Mouse (Mus musculus): ENCODE data around the gene Mbtps1. TPM values are rescaled to one million over a fixed set of nuclear protein-coding genes. Genes with fewer than 3 reads are reported as not detected.

The Mbtps1 gene
- polyA plus RNA-seq (2021), result 144 TPM

DNA sequence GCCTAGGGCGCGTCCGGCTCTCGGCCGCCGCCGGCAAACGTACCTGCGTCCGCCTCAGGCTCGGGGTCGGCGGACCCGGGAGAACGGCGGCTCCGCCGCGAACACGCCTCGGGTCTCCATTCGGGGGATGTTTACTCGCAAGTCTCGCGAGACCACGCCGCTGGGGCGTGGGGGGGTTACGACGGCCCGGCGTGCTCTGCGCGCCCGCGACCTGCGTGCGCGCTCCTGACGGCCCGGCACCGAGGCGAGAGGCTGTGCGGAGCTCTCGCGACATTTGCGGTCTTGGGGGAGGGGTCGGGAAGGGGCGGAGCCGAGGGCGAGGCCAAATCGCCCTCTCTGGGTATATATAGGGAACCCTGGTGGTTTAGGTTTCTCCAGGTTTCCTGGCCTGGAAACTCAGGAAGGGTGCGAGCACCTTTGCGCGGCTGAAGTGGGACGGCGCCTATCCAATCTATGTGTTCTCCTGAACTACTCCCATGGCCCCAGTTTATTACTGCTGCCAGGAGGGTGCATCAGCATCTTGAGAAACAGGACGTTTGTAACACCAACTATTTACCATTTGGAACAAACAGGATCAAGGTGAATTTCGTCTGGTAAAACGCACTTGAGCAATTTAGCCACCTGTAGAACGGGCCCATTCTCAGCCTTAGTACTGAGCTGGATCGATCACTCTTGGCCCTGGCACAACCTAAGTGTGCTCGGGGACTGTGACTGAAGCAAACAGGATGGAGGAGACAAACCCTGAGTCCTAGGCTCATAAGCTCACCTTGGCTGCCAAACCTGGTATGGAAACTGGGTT lies at the start of gene Mbtps1:
TSS of gene Mbtps1 (minus strand) at position 133 of the 799 bp plus-strand sequence.
- in situ Hi-C loops (cut with MboI; ENCODE audit: low pct_unique_long_range_greater_than_20kb), result no loop called here
- ATAC-seq (peak; percentile 80), DNase-seq (ENCODE audit: low read depth, low spot score) (peak; percentile 79)
- CTCF ChIA-PET, result interaction anchor here (1.1 to 1.2 kb wide), 2 partner anchors 20 to 137 kb away, joined by 3 read pairs; no protein-coding TSS in a partner anchor
- POLR2A ChIA-PET, result interaction anchor here (0.7 to 2.2 kb wide), 2 partner anchors 10 to 51 kb away, joined by 3 to 8 read pairs; no protein-coding TSS in a partner anchor
- H3K27me3 ChIP-seq, result no peaks in the 10 kb centered on the region
- TF ChIP-seq CTCF (IDR thresholded peaks at IDR 0.05), result no peak

DNA sequence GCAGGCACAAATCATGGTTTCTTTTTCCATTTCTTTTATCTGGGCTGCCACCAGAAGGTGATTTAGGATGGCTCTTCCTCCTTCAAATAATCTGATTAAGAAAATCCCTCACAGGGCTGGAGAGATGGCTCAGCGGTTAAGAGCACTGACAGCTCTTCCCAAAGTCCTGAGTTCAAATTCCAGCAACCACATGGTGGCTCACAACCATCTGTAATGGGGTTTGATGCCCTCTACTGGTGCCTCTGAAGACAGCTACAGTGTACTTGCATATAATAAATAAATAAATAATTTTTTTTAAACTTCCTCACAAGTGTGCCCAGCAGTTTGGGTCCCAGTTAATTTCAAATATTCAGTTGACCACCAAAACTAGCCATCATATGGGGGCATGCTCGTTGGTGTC lies 47.7 kb upstream of the Mbtps1 start:
- no peaks in the 10 kb centered on the region for H3K27me3 ChIP-seq
- TF ChIP-seq CTCF (IDR thresholded peaks at IDR 0.05), result no peak
- ChIA-PET POLR2A (no interaction called here), CTCF (interaction anchor here (1.0 to 2.0 kb wide), 7 partner anchors 38 to 193 kb away, joined by 3 to 9 read pairs (median 4); no protein-coding TSS in a partner anchor)
- ATAC-seq, result no peak
- in situ Hi-C loops (cut with MboI; ENCODE audit: low pct_unique_long_range_greater_than_20kb), result loop anchor here (5.0 to 10.0 kb wide), 2 partner anchors 154 to 191 kb away; no protein-coding TSS in a partner anchor
- DNase-seq (ENCODE audit: low read depth, low spot score), result no peak

DNA sequence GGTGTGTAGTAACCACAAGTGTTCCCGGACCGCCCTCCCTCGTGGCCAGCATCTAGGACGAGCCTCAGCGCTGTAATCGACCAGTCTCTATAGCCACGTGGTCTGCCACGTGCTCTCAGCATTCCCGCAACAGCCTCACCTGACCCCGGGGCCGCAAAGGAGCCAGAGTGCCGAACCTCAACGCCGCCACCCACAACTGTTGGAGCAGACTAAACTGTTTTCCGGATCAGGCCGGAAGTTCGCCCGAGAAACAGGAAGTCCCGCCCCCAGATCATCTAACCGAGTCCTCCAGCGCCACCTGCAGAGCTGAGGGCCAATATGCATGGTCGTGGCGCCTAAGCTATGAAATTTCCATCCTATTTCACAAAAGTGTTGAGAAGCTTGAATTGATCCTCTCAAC lies 46.5 kb upstream of the Mbtps1 start, which contains the start of gene Taf1c:
TSS of gene Taf1c (minus strand) at position 227 of the 400 bp plus-strand sequence.
- TF ChIP-seq CTCF (IDR thresholded peaks at IDR 0.05), result no peak
- DNase-seq (ENCODE audit: low read depth, low spot score) (peak; percentile 54), ATAC-seq (peak; percentile 62)
- POLR2A ChIA-PET, result no interaction called here
- no peaks in the 10 kb centered on the region for H3K27me3 ChIP-seq
- in situ Hi-C loops (cut with MboI; ENCODE audit: low pct_unique_long_range_greater_than_20kb), result loop anchor here (5.0 to 10.0 kb wide), 2 partner anchors 153 to 190 kb away; no protein-coding TSS in a partner anchor
- CTCF ChIA-PET, result interaction anchor here (1.0 to 2.0 kb wide), 8 partner anchors 39 to 192 kb away, joined by 3 to 9 read pairs (median 4); no protein-coding TSS in a partner anchor

DNA sequence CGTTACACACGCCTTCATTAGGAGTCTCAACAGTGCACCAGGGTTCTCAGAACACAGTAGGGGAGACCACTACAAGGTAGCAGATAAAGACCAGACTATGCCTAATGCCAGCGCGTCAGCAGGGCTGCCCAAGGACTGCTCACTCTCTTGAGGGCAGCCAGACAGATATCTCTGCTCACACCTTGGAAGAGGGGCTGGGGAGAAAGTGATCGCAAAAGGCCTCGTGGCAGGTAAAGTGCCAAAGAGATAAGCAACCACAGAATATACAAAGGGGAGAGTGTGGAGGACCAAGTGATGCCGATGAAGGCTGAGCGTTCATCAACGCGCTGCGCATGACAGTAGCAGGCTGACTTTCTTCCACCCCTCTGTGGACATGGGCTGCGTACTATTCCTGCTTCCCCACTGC lies 45.9 kb upstream of the Mbtps1 start:
- no peak for TF ChIP-seq CTCF (IDR thresholded peaks at IDR 0.05)
- POLR2A ChIA-PET, result interaction anchor here (1.1 kb wide), 1 partner anchor 13 kb away, joined by 3 read pairs; no protein-coding TSS in a partner anchor
- CTCF ChIA-PET, result no interaction called here
- in situ Hi-C loops (cut with MboI; ENCODE audit: low pct_unique_long_range_greater_than_20kb), result loop anchor here (10.0 kb wide), 1 partner anchor 190 kb away; no protein-coding TSS in a partner anchor
- no peak for ATAC-seq
- H3K27me3 ChIP-seq, result no peaks in the 10 kb centered on the region
- DNase-seq (ENCODE audit: low read depth, low spot score), result no peak

DNA sequence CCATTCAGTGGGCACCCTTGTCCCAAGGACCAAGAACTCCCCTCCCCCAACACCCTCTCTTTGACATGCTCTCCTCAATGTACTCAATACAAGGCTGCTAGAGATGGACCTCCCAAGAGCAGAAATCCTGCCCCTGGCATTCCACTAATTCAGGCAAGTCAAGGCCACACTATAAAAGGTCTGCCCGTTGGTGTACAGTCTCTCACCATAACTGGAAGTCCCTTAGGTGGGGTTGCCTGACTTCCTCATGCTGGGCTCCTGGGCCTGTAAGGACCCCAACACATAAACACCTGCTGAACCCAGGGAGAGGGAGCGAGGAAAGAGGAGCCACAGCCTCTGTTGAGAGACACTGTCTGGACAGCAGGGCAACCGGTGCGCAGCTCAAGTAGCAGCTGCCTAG lies 45.2 kb upstream of the Mbtps1 start:
- ATAC-seq, result no peak
- no peaks in the 10 kb centered on the region for H3K27me3 ChIP-seq
- in situ Hi-C loops (cut with MboI; ENCODE audit: low pct_unique_long_range_greater_than_20kb), result loop anchor here (10.0 kb wide), 1 partner anchor 189 kb away; no protein-coding TSS in a partner anchor
- POLR2A ChIA-PET, result interaction anchor here (1.1 kb wide), 1 partner anchor 12 kb away, joined by 3 read pairs; no protein-coding TSS in a partner anchor
- TF ChIP-seq CTCF (IDR thresholded peaks at IDR 0.05), result no peak
- DNase-seq (ENCODE audit: low read depth, low spot score), result no peak
- CTCF ChIA-PET, result no interaction called here

DNA sequence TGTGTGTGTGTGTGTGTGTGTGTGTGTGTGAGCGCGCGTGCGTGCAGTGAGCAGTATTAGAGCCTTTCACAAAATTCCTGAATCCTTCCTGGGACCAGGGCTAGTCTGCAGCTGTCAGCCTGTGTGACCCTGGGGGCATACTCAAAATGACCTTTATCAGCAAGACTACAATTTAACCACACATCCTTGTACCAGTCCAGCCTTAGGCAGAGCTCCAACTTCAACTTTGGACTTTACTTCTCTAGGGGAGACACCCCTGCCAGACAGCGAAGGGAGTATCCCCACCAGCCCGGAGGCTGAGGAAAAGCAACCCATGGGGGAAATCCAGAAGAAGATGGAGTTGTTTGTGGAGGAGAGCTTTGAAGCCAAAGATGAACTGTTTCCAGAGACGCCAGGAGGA lies 32.9 kb upstream of the Mbtps1 start:
- CTCF ChIA-PET, result interaction anchor here (1.2 kb wide), 1 partner anchor 85 kb away, joined by 4 read pairs; no protein-coding TSS in a partner anchor
- POLR2A ChIA-PET, result interaction anchor here (0.6 to 0.8 kb wide), 2 partner anchors 13 to 40 kb away, joined by 3 read pairs; no protein-coding TSS in a partner anchor
- H3K27me3 ChIP-seq, result no peaks in the 10 kb centered on the region
- in situ Hi-C loops (cut with MboI; ENCODE audit: low pct_unique_long_range_greater_than_20kb), result no loop called here
- ATAC-seq (no peak), DNase-seq (ENCODE audit: low read depth, low spot score) (no peak)
- no peak for TF ChIP-seq CTCF (IDR thresholded peaks at IDR 0.05)

DNA sequence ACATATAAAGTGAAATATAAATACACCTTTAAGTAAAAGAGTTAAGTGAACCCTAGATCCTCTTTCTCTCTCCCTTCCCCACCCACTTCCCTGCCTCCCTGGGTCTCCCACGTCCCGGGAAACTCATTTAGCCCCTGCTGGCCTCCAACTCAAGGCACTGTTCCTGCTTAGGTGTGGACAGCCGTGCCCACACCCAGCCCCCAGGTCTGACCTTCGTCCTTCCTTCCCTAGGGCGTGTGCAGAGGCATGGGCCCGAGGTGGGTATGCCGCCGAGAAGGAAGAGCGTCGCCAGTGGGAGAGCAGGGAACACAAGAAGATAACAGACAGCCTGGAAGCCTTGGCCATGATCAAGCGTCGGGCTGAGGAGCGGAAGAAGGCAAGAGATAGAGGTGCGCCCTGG lies 31.8 kb upstream of the Mbtps1 start:
- TF ChIP-seq CTCF (IDR thresholded peaks at IDR 0.05), result no peak
- ChIA-PET CTCF (no interaction called here), POLR2A (no interaction called here)
- in situ Hi-C loops (cut with MboI; ENCODE audit: low pct_unique_long_range_greater_than_20kb), result no loop called here
- ATAC-seq, result no peak
- H3K27me3 ChIP-seq, result no peaks in the 10 kb centered on the region
- no peak for DNase-seq (ENCODE audit: low read depth, low spot score)

DNA sequence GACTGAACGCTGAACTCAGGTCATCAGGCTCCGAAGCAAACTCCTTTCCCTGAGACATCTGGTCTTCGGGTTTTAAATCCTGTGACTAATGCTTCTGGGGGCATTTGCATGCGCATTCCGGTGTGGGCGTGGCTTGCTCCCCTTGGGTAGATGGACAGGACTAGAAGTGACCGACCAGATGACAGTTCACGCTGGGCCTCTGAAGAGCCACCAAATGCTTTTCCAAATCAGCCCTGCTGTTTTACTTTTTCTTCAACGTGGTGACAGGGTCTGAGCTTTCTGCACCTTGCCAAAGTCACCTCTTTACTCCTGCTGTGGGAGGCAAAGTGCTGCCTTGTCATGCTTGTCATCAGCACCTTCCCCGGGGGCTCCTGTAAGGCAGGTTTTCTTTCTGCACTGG lies 30.3 kb upstream of the Mbtps1 start:
- no peaks in the 10 kb centered on the region for H3K27me3 ChIP-seq
- ChIA-PET POLR2A (no interaction called here), CTCF (interaction anchor here (1.1 kb wide), 1 partner anchor 148 kb away, joined by 3 read pairs; no protein-coding TSS in a partner anchor)
- no peak for DNase-seq (ENCODE audit: low read depth, low spot score)
- in situ Hi-C loops (cut with MboI; ENCODE audit: low pct_unique_long_range_greater_than_20kb), result no loop called here
- no peak for ATAC-seq
- no peak for TF ChIP-seq CTCF (IDR thresholded peaks at IDR 0.05)

DNA sequence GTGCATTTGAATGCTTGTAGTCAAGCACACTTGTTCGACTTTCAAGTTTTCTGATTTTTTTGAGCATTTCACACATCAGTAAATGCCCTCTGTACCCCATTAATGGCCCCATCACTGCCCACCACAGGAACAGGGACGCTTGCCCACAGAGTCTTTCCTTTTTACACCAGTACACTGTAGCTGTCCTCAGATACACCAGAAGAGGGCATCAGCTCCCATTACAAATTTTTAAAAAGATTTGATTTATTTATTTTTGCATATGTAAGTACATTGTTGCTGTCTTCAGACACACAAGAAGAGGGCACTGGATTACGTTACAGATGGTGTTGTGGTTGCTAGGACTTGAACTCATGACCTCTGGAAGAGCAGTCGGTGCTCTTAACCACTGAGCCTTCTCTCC lies 29.8 kb upstream of the Mbtps1 start:
- no peak for ATAC-seq
- no peaks in the 10 kb centered on the region for H3K27me3 ChIP-seq
- DNase-seq (ENCODE audit: low read depth, low spot score), result no peak
- CTCF ChIA-PET, result interaction anchor here (1.1 to 1.2 kb wide), 2 partner anchors 12 to 148 kb away, joined by 3 read pairs; no protein-coding TSS in a partner anchor
- no peak for TF ChIP-seq CTCF (IDR thresholded peaks at IDR 0.05)
- in situ Hi-C loops (cut with MboI; ENCODE audit: low pct_unique_long_range_greater_than_20kb), result no loop called here
- POLR2A ChIA-PET, result no interaction called here

DNA sequence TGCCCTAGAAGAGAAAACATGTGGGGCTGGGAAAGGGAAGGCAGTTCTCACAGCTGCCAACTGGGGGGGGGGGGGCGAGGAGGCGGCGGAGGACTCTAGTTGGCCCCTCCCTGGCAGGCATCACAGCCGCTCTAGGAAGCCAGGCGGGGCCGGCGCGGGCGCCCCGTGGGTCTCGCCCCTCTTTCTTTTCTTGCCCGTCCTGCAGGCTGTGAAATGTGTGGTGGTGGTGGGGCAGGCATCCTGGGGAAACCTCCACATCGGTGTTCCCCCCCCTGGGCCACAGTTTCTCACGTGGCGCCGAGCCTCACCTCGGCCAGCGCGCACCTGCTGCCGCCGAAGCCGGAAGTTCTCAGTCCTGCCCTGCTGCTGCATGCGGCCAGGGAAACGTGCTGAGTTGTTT lies 27.4 kb upstream of the Mbtps1 start:
- DNase-seq (ENCODE audit: low read depth, low spot score) (no peak), ATAC-seq (no peak)
- in situ Hi-C loops (cut with MboI; ENCODE audit: low pct_unique_long_range_greater_than_20kb), result no loop called here
- H3K27me3 ChIP-seq, result peaks cover 6% of the 10 kb centered on the region
- POLR2A ChIA-PET, result no interaction called here
- CTCF ChIA-PET, result no interaction called here
- TF ChIP-seq CTCF (IDR thresholded peaks at IDR 0.05), result no peak

Data from Patski (cell line).